Mouse (Mus musculus): Measurements from ENCODE around the gene Stat6. TPM values are rescaled to one million over a fixed set of nuclear protein-coding genes. Genes with fewer than 3 reads are reported as not detected.

Stat6 gene
- polyA plus RNA-seq, 1 experiment: 32.9 TPM

DNA sequence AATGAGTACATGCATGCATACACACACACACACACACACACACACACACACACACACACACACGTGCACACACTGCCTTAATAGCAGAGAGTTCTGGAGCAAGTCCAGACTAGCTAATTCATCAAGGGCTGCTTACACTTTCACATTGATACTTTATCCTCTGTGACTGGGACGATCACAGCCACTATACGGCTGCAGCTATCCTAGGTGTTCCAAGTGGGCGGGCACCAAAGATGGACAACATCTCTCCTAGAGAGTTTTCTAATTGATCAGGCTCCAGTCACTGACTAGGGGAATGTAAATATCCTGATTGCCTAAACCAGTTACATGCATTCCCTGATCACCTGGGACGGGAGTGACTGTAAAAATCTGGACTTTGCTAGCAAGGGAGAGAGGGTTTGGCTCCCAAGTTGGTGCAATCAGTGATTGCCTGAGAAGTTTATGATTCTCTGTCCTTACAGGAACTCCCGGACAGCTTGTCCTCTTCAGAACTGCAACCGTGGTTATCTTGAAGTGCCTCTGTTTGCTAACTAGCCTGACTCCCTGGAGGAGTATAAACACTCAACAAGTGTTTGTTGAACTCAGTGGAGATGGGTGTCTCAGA lies 10.0 kb upstream of the Stat6 start:
- no peaks in the 10 kb centered on the region for H3K27me3 ChIP-seq (ENCODE audit: control insufficient read depth, insufficient read depth, low read length, poor library complexity, severe bottlenecking)
- TF ChIP-seq EP300 (IDR thresholded peaks at IDR 0.05; ENCODE audit: insufficient read depth, low read depth, low read length) (no peak), CTCF (IDR thresholded peaks at IDR 0.05; ENCODE audit: low read depth, low read length) (no peak), POLR2A (IDR thresholded peaks at IDR 0.05; ENCODE audit: insufficient read depth, low read length) (no peak)
- H3K4me3 ChIP-seq (ENCODE audit: low read depth, low read length): no peak overlapping the region
- no peak overlapping the region for H3K27ac ChIP-seq (ENCODE audit: insufficient read depth, low read length)
- H3K4me1 ChIP-seq (ENCODE audit: control insufficient read depth, insufficient read depth, low read length): no peaks in the 10 kb centered on the region
- no peaks in the 10 kb centered on the region for H3K9me3 ChIP-seq (replicated peaks; ENCODE audit: control insufficient read depth, insufficient read depth, low read length, poor library complexity, severe bottlenecking)
- H3K36me3 ChIP-seq (ENCODE audit: control insufficient read depth, insufficient read depth, low read length, poor library complexity, severe bottlenecking): no peaks in the 10 kb centered on the region
- no peak overlapping the region for H3K9ac ChIP-seq (ENCODE audit: low read depth, poor library complexity, severe bottlenecking)

GRCm38 (mm10) chr10:127640421-127640820 lies 2.4 kb upstream of the Stat6 start:
- Histone ChIP-seq H3K27me3 (ENCODE audit: control insufficient read depth, insufficient read depth, low read length, poor library complexity, severe bottlenecking) (no peaks in the 10 kb centered on the region), H3K4me3 (ENCODE audit: low read depth, low read length) (no peak overlapping the region), H3K4me1 (ENCODE audit: control insufficient read depth, insufficient read depth, low read length) (peaks cover 3% of the 10 kb centered on the region), H3K9ac (ENCODE audit: low read depth, poor library complexity, severe bottlenecking) (no peak overlapping the region), H3K9me3 (replicated peaks; ENCODE audit: control insufficient read depth, insufficient read depth, low read length, poor library complexity, severe bottlenecking) (no peaks in the 10 kb centered on the region), H3K27ac (ENCODE audit: insufficient read depth, low read length) (no peak overlapping the region), H3K36me3 (ENCODE audit: control insufficient read depth, insufficient read depth, low read length, poor library complexity, severe bottlenecking) (no peaks in the 10 kb centered on the region)
- TF ChIP-seq EP300 (IDR thresholded peaks at IDR 0.05; ENCODE audit: insufficient read depth, low read depth, low read length): no peak
- TF ChIP-seq POLR2A (IDR thresholded peaks at IDR 0.05; ENCODE audit: insufficient read depth, low read length): no peak
- no peak for TF ChIP-seq CTCF (IDR thresholded peaks at IDR 0.05; ENCODE audit: low read depth, low read length)

DNA sequence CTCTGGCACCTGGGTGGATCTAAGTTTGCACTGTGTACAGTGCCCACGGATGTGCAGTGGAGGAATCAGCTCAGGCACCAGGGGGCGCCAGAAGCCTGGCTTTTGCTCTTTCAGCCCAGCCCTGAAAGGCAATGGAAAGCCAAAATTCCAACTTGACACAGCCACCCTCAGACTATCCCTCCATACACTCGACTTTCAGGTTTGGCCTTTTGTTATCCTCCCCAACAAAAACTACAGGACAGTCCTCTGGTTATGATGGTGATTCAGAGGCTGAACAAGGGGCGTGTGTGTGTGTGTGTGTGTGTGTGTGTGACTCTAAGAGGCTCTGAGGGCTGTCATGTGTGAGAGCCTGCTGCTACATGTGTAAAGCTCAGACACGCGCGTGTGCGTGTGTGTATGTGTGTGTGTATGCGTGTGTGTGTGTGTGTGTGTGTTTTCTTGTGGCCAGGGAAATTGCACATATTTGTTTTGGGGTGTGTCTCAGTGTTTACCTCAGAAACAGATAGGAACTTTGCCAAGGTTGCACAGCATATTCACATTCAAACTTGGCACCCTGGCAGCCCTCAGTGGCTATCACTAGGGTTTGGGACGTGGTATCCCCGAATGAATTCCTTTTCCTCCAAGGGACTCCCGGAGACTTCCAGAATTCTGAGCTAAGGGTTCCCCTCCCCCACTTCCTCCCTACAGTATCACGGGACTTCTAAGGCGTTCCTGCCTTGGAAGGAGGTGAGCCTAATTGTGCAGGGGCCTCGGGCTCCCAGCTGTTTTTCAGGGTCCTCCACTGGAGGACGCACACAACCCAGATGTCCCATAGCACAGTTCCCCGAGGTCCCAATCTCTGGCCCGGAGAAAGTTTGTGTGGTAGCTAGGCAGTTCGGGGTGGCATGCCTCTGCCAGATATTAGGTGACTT lies 670 bp upstream of the Stat6 start:
- TF ChIP-seq EP300 (IDR thresholded peaks at IDR 0.05; ENCODE audit: insufficient read depth, low read depth, low read length) (peak; percentile 51; the same call in 1 of the 2 replicates), POLR2A (IDR thresholded peaks at IDR 0.05; ENCODE audit: insufficient read depth, low read length) (no peak), CTCF (IDR thresholded peaks at IDR 0.05; ENCODE audit: low read depth, low read length) (peak; percentile 96)
- Histone ChIP-seq H3K27me3 (ENCODE audit: control insufficient read depth, insufficient read depth, low read length, poor library complexity, severe bottlenecking) (no peaks in the 10 kb centered on the region), H3K27ac (ENCODE audit: insufficient read depth, low read length) (peak overlapping the region; percentile 5; the same call in 1 of the 2 replicates), H3K36me3 (ENCODE audit: control insufficient read depth, insufficient read depth, low read length, poor library complexity, severe bottlenecking) (no peaks in the 10 kb centered on the region), H3K9me3 (replicated peaks; ENCODE audit: control insufficient read depth, insufficient read depth, low read length, poor library complexity, severe bottlenecking) (no peaks in the 10 kb centered on the region), H3K4me3 (ENCODE audit: low read depth, low read length) (peak overlapping the region; percentile 81), H3K9ac (ENCODE audit: low read depth, poor library complexity, severe bottlenecking) (peak overlapping the region; percentile 72), H3K4me1 (ENCODE audit: control insufficient read depth, insufficient read depth, low read length) (peaks cover 3% of the 10 kb centered on the region)

DNA sequence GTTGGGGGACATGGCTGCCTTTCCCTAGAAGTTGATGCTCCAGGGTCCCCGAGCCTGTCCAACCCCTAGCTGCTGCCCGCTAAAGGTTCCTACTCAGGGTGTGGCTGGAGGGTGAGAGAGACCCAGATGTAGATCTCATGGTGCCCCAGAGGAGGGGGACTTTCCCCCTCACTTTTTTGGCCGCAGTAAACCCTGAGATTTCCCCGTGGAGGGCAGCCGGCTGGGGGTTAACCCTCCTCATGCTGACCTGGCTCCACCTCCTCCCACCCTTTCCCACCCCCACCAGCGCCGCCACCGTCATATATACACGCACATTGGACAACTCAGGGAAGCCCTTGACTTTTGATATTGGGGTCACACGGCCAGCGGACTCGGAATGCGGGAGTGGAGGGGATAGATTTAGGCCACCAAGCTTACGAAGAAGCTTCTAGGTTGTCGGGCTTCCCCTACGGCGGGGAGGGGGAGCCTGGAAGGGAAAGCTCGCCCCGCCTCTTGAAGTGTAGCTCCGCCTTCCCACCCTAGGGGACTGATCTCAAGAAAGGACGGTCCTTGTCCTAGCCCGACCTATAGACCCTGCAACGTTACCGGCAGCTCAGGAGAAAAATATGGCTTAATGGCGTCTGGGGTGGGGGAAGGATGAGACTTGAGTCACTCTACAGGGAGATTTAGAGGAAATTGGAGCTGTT lies 910 bp downstream of the Stat6 start:
- H3K27me3 ChIP-seq (ENCODE audit: control insufficient read depth, insufficient read depth, low read length, poor library complexity, severe bottlenecking): no peaks in the 10 kb centered on the region
- H3K9me3 ChIP-seq (replicated peaks; ENCODE audit: control insufficient read depth, insufficient read depth, low read length, poor library complexity, severe bottlenecking): no peaks in the 10 kb centered on the region
- no peak overlapping the region for H3K27ac ChIP-seq (ENCODE audit: insufficient read depth, low read length)
- TF ChIP-seq CTCF (IDR thresholded peaks at IDR 0.05; ENCODE audit: low read depth, low read length): no peak
- no peak for TF ChIP-seq EP300 (IDR thresholded peaks at IDR 0.05; ENCODE audit: insufficient read depth, low read depth, low read length)
- TF ChIP-seq POLR2A (IDR thresholded peaks at IDR 0.05; ENCODE audit: insufficient read depth, low read length): no peak
- H3K36me3 ChIP-seq (ENCODE audit: control insufficient read depth, insufficient read depth, low read length, poor library complexity, severe bottlenecking): no peaks in the 10 kb centered on the region
- peak overlapping the region; percentile 72 for H3K9ac ChIP-seq (ENCODE audit: low read depth, poor library complexity, severe bottlenecking)
- peak overlapping the region; percentile 81 for H3K4me3 ChIP-seq (ENCODE audit: low read depth, low read length)
- peaks cover 3% of the 10 kb centered on the region for H3K4me1 ChIP-seq (ENCODE audit: control insufficient read depth, insufficient read depth, low read length)

DNA sequence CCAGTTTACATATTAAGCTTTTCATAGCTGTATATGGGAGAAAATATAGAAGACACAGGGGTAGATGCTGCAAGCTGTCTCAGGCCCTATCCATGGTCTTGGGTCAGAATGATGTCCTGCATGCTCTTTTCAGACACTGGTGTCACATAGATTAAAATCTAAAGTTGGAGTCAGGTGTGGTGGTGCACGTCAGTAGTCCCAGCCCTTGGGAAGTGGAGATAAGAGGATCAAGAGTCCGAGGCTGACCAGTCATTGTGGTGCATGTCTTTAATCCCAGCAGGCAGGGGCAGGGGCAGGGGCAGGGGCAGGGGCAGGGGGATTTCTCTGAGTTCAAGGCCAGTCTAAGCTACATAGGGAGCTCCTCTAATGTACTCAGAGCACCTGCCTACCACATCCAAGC lies 3.0 kb downstream of the Stat6 start:
- Histone ChIP-seq H3K27me3 (ENCODE audit: control insufficient read depth, insufficient read depth, low read length, poor library complexity, severe bottlenecking) (no peaks in the 10 kb centered on the region), H3K9ac (ENCODE audit: low read depth, poor library complexity, severe bottlenecking) (no peak overlapping the region), H3K27ac (ENCODE audit: insufficient read depth, low read length) (no peak overlapping the region), H3K36me3 (ENCODE audit: control insufficient read depth, insufficient read depth, low read length, poor library complexity, severe bottlenecking) (no peaks in the 10 kb centered on the region), H3K9me3 (replicated peaks; ENCODE audit: control insufficient read depth, insufficient read depth, low read length, poor library complexity, severe bottlenecking) (no peaks in the 10 kb centered on the region), H3K4me1 (ENCODE audit: control insufficient read depth, insufficient read depth, low read length) (peaks cover 3% of the 10 kb centered on the region), H3K4me3 (ENCODE audit: low read depth, low read length) (no peak overlapping the region)
- no peak for TF ChIP-seq EP300 (IDR thresholded peaks at IDR 0.05; ENCODE audit: insufficient read depth, low read depth, low read length)
- TF ChIP-seq POLR2A (IDR thresholded peaks at IDR 0.05; ENCODE audit: insufficient read depth, low read length): no peak
- no peak for TF ChIP-seq CTCF (IDR thresholded peaks at IDR 0.05; ENCODE audit: low read depth, low read length)

Measured in ES-Bruce4 (cell line).